Mouse (Mus musculus) spleen, adult 2 months (tissue): ENCODE measurements around the gene Krtap10-4.

Experiments used
- CTCF ChIP-seq: fragments of 200-500 bp; IDR thresholded peaks from 2 replicates; pipeline ENCODE4 v1.5.1; 2011; ENCODE audit warnings: mild to moderate bottlenecking, inconsistent platforms; ENCODE audit not compliant: insufficient read depth, insufficient read length, insufficient replicate concordance; ENCODE audit errors: extremely low read depth
- POLR2A ChIP-seq: fragments of 200-500 bp; IDR thresholded peaks from 2 replicates; pipeline ENCODE4 v1.6.1; 2011; ENCODE audit warnings: low read depth, low read length, inconsistent platforms

- TF ChIP-seq CTCF (no peak), POLR2A (no peak)
Measured at GRCm38 (mm10) chr10:77869651-77870050, 42.8 kb upstream of the Krtap10-4 start.
